Mouse (Mus musculus): ENCODE data around the gene Col15a1. TPM values are rescaled to one million over a fixed set of nuclear protein-coding genes. Genes with fewer than 3 reads are reported as not detected.
A peak's percentile ranks its signal among the peaks of the same experiment; 100 is the strongest.

The Col15a1 gene
- polyA plus RNA-seq, 1 experiment from 2014 or later = 2.9 TPM

GRCm38 (mm10) chr4:47249193-47249592 is 41.2 kb downstream of the Col15a1 start:
- Histone ChIP-seq H3K9ac (ENCODE audit: low read length) (no peak overlapping the region), H3K4me2 (no peak overlapping the region)
- no peak for ATAC-seq (ENCODE audit: low FRiP score)

GRCm38 (mm10) chr4:47251069-47251468 is 43.1 kb downstream of the Col15a1 start:
- DNase-seq (ENCODE audit: low spot score, missing footprints) = no peak
- Histone ChIP-seq H3K4me1 (ENCODE audit: control insufficient read depth, insufficient read depth, low read length) (no peaks in the 10 kb centered on the region), H3K9me3 (ENCODE audit: control insufficient read depth, low read length) (peaks cover 3% of the 10 kb centered on the region; the same call in 1 of the 2 replicates), H3K27me3 (ENCODE audit: control insufficient read depth, insufficient read depth, low read length) (no peaks in the 10 kb centered on the region), H3K4me3 (ENCODE audit: low read depth, low read length) (no peak overlapping the region), H3K4me2 (no peak overlapping the region), H3K9ac (ENCODE audit: low read length) (no peak overlapping the region), H3K36me3 (ENCODE audit: control insufficient read depth, insufficient read depth, low read length) (no peaks in the 10 kb centered on the region), H3K27ac (ENCODE audit: low read depth, low read length) (no peak overlapping the region)
- no peak for ATAC-seq (ENCODE audit: low FRiP score)
- 48% methylated on average over 5 of the region's 5 CpGs for WGBS

More at GRCm38 (mm10) chr4:47249193-47249592, 41.2 kb downstream of the Col15a1 start:
- DNase-seq (ENCODE audit: low spot score, missing footprints) = no peak
- H3K36me3 ChIP-seq (ENCODE audit: control insufficient read depth, insufficient read depth, low read length) = no peaks in the 10 kb centered on the region
- WGBS = 91% methylated on average over 6 of the region's 6 CpGs
- no peaks in the 10 kb centered on the region for H3K27me3 ChIP-seq (ENCODE audit: control insufficient read depth, insufficient read depth, low read length)
- no peak overlapping the region for H3K4me3 ChIP-seq (ENCODE audit: low read depth, low read length)
- no peaks in the 10 kb centered on the region for H3K4me1 ChIP-seq (ENCODE audit: control insufficient read depth, insufficient read depth, low read length)
- H3K9me3 ChIP-seq (ENCODE audit: control insufficient read depth, low read length) = peaks cover 3% of the 10 kb centered on the region; the same call in 1 of the 2 replicates
- H3K27ac ChIP-seq (ENCODE audit: low read depth, low read length) = no peak overlapping the region

DNA sequence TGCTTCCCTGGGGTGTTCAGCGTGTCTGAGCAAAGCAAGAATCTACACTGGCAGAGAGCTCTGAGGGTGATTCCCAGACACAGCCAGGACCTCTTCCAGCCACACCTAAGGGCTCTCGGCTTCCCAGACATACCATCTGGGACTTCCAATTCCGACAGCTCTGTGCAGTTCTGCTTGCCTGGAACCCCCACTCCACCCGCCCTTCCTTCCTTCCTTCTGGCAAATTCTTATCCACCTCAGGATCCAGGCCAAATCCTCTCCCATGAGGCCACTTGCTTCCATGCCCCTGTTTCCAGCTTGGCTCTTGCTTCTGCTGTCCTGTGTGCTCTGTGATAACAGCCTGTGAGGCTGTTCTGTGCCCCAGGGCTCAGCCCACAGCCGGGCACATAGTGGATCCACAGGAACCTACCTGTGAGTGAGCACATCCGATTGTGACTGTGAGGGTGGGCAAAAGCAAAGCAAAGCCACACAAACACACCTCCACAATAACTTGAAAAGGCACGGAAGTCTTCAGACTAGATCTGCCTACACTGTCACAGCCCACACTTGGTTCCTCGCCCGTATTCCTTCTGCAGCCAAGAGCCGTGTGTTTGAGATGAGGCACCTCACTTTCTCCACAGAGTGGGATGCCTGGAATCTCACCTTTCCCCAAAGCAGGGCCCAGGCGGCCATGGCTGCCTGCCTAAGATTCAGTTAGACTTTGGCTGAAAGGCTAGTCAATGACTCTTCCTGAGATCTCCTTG is 43.9 kb downstream of the Col15a1 start:
- DNase-seq (ENCODE audit: low spot score, missing footprints) (no peak), ATAC-seq (ENCODE audit: low FRiP score) (no peak)
- H3K9ac ChIP-seq (ENCODE audit: low read length) = no peak overlapping the region
- H3K4me3 ChIP-seq (ENCODE audit: low read depth, low read length) = no peak overlapping the region
- 87% methylated on average over 11 of the region's 11 CpGs for WGBS
- no peaks in the 10 kb centered on the region for H3K36me3 ChIP-seq (ENCODE audit: control insufficient read depth, insufficient read depth, low read length)
- no peak overlapping the region for H3K27ac ChIP-seq (ENCODE audit: low read depth, low read length)
- peaks cover 3% of the 10 kb centered on the region; the same call in 1 of the 2 replicates for H3K9me3 ChIP-seq (ENCODE audit: control insufficient read depth, low read length)
- H3K4me1 ChIP-seq (ENCODE audit: control insufficient read depth, insufficient read depth, low read length) = no peaks in the 10 kb centered on the region
- H3K27me3 ChIP-seq (ENCODE audit: control insufficient read depth, insufficient read depth, low read length) = no peaks in the 10 kb centered on the region
- no peak overlapping the region for H3K4me2 ChIP-seq

- peaks cover 3% of the 10 kb centered on the region; the same call in 1 of the 2 replicates for H3K9me3 ChIP-seq (ENCODE audit: control insufficient read depth, low read length)
- H3K27me3 ChIP-seq (ENCODE audit: control insufficient read depth, insufficient read depth, low read length) = no peaks in the 10 kb centered on the region
- no peak overlapping the region for H3K9ac ChIP-seq (ENCODE audit: low read length)
- no peak for DNase-seq (ENCODE audit: low spot score, missing footprints)
- no peak for ATAC-seq (ENCODE audit: low FRiP score)
- no peak overlapping the region for H3K4me3 ChIP-seq (ENCODE audit: low read depth, low read length)
- H3K4me1 ChIP-seq (ENCODE audit: control insufficient read depth, insufficient read depth, low read length) = no peaks in the 10 kb centered on the region
- H3K27ac ChIP-seq (ENCODE audit: low read depth, low read length) = no peak overlapping the region
- H3K36me3 ChIP-seq (ENCODE audit: control insufficient read depth, insufficient read depth, low read length) = no peaks in the 10 kb centered on the region
- 91% methylated on average over 3 of the region's 3 CpGs for WGBS
- H3K4me2 ChIP-seq = no peak overlapping the region
These were observed 44.7 kb downstream of the Col15a1 start for GRCm38 (mm10) chr4:47252627-47253026.

GRCm38 (mm10) chr4:47255641-47256040 is 47.7 kb downstream of the Col15a1 start:
- Histone ChIP-seq H3K4me1 (ENCODE audit: control insufficient read depth, insufficient read depth, low read length) (no peaks in the 10 kb centered on the region), H3K9me3 (ENCODE audit: control insufficient read depth, low read length) (peaks cover 3% of the 10 kb centered on the region; the same call in 1 of the 2 replicates), H3K27me3 (ENCODE audit: control insufficient read depth, insufficient read depth, low read length) (no peaks in the 10 kb centered on the region), H3K36me3 (ENCODE audit: control insufficient read depth, insufficient read depth, low read length) (no peaks in the 10 kb centered on the region), H3K4me3 (ENCODE audit: low read depth, low read length) (no peak overlapping the region), H3K4me2 (no peak overlapping the region), H3K9ac (ENCODE audit: low read length) (no peak overlapping the region), H3K27ac (ENCODE audit: low read depth, low read length) (no peak overlapping the region)
- ATAC-seq (ENCODE audit: low FRiP score) (peak; percentile 35; the same call in 1 of the 2 replicates), DNase-seq (ENCODE audit: low spot score, missing footprints) (peak; percentile 92)
- WGBS = 44% methylated on average over 4 of the region's 4 CpGs

DNA sequence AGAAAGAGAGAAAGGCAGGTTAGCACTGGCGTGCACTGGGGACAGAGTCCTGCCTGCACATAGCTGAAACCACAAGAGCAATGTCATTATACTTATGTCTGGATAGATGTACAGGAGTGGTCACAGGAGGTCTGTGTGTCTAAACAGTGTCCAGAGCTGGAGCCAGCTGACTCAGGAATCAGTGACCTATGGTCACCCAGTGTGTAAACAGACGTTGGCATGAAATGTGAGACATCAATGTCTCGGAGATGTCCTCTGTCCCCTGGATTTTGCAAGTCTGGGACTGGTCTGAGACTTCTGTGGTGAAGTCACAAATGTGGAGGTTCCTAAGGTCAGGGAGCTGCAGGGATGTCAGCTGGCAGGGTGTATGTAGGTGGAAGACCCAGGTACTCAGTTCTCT is 50.2 kb downstream of the Col15a1 start:
- Histone ChIP-seq H3K27ac (ENCODE audit: low read depth, low read length) (no peak overlapping the region), H3K27me3 (ENCODE audit: control insufficient read depth, insufficient read depth, low read length) (no peaks in the 10 kb centered on the region), H3K4me2 (no peak overlapping the region), H3K9me3 (ENCODE audit: control insufficient read depth, low read length) (no peaks in the 10 kb centered on the region), H3K9ac (ENCODE audit: low read length) (no peak overlapping the region), H3K4me1 (ENCODE audit: control insufficient read depth, insufficient read depth, low read length) (no peaks in the 10 kb centered on the region), H3K4me3 (ENCODE audit: low read depth, low read length) (no peak overlapping the region), H3K36me3 (ENCODE audit: control insufficient read depth, insufficient read depth, low read length) (no peaks in the 10 kb centered on the region)
- WGBS = 80% methylated on average over 3 of the region's 3 CpGs
- no peak for ATAC-seq (ENCODE audit: low FRiP score)
- no peak for DNase-seq (ENCODE audit: low spot score, missing footprints)

DNA sequence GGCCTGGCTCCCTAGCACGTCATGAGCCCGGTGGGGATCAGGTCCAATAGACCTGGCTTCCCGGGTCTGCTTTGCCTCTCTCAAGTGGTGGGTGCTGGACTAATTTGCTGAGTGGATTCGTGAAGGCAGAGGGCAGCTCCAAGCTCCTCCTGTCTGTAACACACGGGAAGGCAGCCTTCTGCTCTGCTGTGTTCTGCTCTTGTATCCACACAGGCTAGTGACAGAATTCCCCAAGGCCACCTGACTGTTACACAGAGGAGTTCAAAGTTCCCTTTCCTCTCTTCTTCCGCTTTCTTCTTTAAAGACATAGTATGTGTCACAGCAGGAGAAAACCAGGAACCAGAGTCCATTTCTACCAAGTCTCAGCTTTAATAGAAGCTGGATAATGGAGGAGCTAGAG is 53.1 kb downstream of the Col15a1 start:
- no peak for ATAC-seq (ENCODE audit: low FRiP score)

DNA sequence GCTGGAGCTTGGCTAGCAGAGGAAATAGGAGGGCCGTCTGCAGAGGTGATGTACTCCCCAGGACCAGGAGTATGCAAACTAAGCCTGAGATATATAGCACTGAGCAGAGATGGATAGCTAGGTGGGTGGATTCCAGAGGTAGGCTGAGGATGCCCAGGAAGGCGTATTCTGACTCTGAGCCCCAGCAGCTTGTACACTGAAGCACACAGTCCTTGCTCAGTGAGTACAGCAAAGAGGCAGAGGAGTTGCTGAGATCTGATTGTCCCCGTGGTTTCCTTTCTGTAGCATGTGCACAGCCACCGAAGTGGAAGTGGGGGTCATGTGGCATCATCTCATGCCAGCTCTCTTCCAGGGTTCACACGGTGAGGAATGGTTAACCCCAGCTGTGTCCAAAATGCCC is 54.0 kb downstream of the Col15a1 start:
- DNase-seq (ENCODE audit: low spot score, missing footprints) = no peak
- H3K27me3 ChIP-seq (ENCODE audit: control insufficient read depth, insufficient read depth, low read length) = no peaks in the 10 kb centered on the region
- no peaks in the 10 kb centered on the region for H3K36me3 ChIP-seq (ENCODE audit: control insufficient read depth, insufficient read depth, low read length)
- WGBS = 82% methylated on average over 5 of the region's 5 CpGs
- no peak overlapping the region for H3K27ac ChIP-seq (ENCODE audit: low read depth, low read length)
- no peaks in the 10 kb centered on the region for H3K4me1 ChIP-seq (ENCODE audit: control insufficient read depth, insufficient read depth, low read length)
- no peak overlapping the region for H3K4me3 ChIP-seq (ENCODE audit: low read depth, low read length)
- H3K4me2 ChIP-seq = no peak overlapping the region
- ATAC-seq (ENCODE audit: low FRiP score) = no peak
- H3K9me3 ChIP-seq (ENCODE audit: control insufficient read depth, low read length) = no peaks in the 10 kb centered on the region
- H3K9ac ChIP-seq (ENCODE audit: low read length) = no peak overlapping the region

More for the DNA sequence above, 53.1 kb downstream of the Col15a1 start:
- H3K4me2 ChIP-seq = no peak overlapping the region
- DNase-seq (ENCODE audit: low spot score, missing footprints) = no peak
- H3K9ac ChIP-seq (ENCODE audit: low read length) = no peak overlapping the region
- WGBS = 81% methylated on average over 6 of the region's 6 CpGs
- no peak overlapping the region for H3K4me3 ChIP-seq (ENCODE audit: low read depth, low read length)
- H3K9me3 ChIP-seq (ENCODE audit: control insufficient read depth, low read length) = no peaks in the 10 kb centered on the region
- H3K27me3 ChIP-seq (ENCODE audit: control insufficient read depth, insufficient read depth, low read length) = no peaks in the 10 kb centered on the region
- H3K36me3 ChIP-seq (ENCODE audit: control insufficient read depth, insufficient read depth, low read length) = no peaks in the 10 kb centered on the region
- H3K27ac ChIP-seq (ENCODE audit: low read depth, low read length) = no peak overlapping the region
- no peaks in the 10 kb centered on the region for H3K4me1 ChIP-seq (ENCODE audit: control insufficient read depth, insufficient read depth, low read length)

DNA sequence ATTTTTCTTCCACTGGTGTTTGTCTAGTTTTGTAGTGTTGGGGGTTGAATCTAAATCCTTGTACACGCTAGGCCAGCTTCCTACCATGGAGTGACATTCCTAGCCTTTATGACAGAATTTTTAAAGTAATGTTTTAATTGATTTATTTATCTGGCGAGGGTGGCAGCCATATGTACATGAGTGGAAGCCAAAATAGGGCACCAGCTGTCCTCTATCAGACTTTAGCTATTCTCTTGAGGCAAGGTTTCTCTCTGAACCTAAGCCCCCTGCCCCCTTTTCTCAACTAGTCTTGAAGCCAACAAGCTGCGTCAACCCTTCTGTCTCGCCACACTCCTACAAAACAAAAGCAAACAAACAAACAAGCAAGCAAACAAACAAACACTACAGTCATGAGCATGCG is 57.6 kb downstream of the Col15a1 start:
- Histone ChIP-seq H3K4me3 (ENCODE audit: low read depth, low read length) (no peak overlapping the region), H3K4me1 (ENCODE audit: control insufficient read depth, insufficient read depth, low read length) (no peaks in the 10 kb centered on the region)
- 80% methylated on average over 5 of the region's 5 CpGs for WGBS

More for the DNA sequence above, 57.6 kb downstream of the Col15a1 start:
- Histone ChIP-seq H3K9me3 (ENCODE audit: control insufficient read depth, low read length) (no peaks in the 10 kb centered on the region), H3K9ac (ENCODE audit: low read length) (no peak overlapping the region), H3K36me3 (ENCODE audit: control insufficient read depth, insufficient read depth, low read length) (no peaks in the 10 kb centered on the region), H3K27me3 (ENCODE audit: control insufficient read depth, insufficient read depth, low read length) (no peaks in the 10 kb centered on the region), H3K4me2 (no peak overlapping the region), H3K27ac (ENCODE audit: low read depth, low read length) (no peak overlapping the region)
- no peak for ATAC-seq (ENCODE audit: low FRiP score)
- no peak for DNase-seq (ENCODE audit: low spot score, missing footprints)

Data from midbrain, embryonic 11.5 days (tissue).